Mouse (Mus musculus) lung, postnatal 0 days (tissue): ENCODE measurements around the gene Rad51.

Experiments used
- CTCF ChIP-seq: IDR thresholded peaks from 2 replicates; pipeline ENCODE4 v1.5.1; 2016; ENCODE audit warnings: antibody characterized with exemption, mild to moderate bottlenecking
- EP300 ChIP-seq: IDR thresholded peaks from 2 replicates; pipeline ENCODE4 v1.6.1; 2016; ENCODE audit warnings: antibody characterized with exemption, mild to moderate bottlenecking, control low read depth

DNA sequence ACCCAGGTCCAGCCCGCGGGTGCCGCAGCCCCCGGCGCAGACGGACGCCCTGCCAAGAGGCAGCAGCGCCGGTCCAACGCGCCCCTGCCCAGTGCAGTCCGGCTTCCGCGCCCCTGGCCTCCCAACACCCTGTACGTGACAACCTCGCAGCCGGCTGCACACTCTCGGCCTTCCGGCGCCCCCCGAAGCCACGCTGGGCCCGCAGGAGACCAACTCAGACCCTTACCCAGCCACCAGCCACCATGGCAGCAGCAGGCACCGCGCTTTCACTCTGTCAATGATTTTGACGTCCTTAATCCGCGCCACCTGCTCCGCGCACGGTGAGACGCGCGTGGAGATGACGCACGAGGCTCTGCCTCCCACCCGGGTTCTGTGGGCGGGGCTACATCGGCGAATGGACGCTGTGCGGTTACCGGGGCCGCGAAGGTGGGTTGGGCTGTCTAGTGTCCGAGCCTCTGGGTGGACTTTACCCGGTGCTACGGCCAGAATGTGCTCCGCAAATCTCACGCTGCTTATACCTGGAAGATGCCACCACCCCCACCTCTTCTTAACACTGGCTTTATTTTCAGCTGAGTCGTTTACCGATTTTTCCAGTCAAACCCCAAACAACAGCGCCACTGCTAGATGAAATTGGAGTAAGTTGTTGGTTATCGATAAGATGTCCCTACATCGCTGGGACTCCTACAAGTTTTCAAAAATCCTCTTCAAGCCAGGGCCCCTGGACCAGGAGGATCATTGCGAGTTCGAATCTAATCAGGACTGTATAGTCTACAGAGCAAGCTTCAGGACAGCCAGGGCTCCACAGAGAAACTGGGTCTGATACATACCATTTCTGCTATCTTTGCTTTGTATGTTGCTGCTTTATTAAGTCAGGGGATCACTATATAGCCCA lies 44.3 kb downstream of the Rad51 start, which contains the start of gene Rmdn3:
- TF ChIP-seq CTCF (no peak), EP300 (no peak)
